Mouse (Mus musculus): ENCODE measurements around the gene 1700029H14Rik. TPM values are rescaled to one million over a fixed set of nuclear protein-coding genes. Genes with fewer than 3 reads are reported as not detected.

The 1700029H14Rik gene
- total RNA-seq, 1 experiment: not detected

DNA sequence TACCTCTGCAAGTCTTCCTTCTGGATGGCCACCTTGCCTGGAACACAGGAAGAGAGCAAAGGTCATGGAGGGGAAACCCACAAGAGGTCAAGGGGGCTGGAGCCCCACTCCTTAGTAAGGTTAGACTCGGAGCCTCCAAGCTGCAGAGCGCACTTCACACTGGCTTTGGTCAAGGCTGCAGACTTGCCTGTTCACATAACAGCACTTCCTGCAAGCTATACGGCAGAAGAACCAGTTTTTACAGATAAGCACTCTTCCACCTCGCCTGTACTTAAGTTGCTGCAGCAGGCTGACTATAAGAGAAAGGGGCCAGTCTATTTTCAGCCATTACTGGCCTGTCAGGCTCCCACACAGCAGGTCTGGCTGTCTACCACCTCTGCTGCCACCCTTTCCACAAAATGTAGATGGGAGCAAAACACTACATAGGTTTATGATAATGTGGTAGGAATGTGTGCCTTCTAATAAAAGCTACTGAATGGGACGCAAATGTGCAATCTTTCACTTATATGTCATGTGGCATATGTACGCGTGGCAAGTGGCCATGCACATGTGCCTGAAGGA lies 43.7 kb upstream of the 1700029H14Rik start:
- no peak overlapping the region for H3K27ac ChIP-seq (ENCODE audit: insufficient read depth, low read depth, low read length, poor library complexity, severe bottlenecking)
- no peaks in the 10 kb centered on the region for H3K4me1 ChIP-seq (ENCODE audit: control insufficient read depth in 2 of 2, insufficient read depth in 2 of 2, low read length in 2 of 2, poor library complexity in 1 of 2)
- H3K9ac ChIP-seq (ENCODE audit: insufficient read depth, low read depth, low read length, poor library complexity, severe bottlenecking): no peak overlapping the region
- H3K9me3 ChIP-seq (ENCODE audit: control insufficient read depth, insufficient read depth, low read depth, low read length): no peaks in the 10 kb centered on the region
- no peak for DNase-seq (ENCODE audit: low read depth, low spot score)
- in situ Hi-C loops (cut with MboI; ENCODE audit: low sequenced_read_pairs in 2 of 2, unreplicated experiment in 2 of 2): no loop called here
- no peak overlapping the region for H3K4me3 ChIP-seq (ENCODE audit: insufficient read depth in 1 of 2, low read depth in 1 of 2, low read length in 2 of 2, poor library complexity in 1 of 2, severe bottlenecking in 1 of 2)
- no peaks in the 10 kb centered on the region for H3K36me3 ChIP-seq (ENCODE audit: control insufficient read depth, insufficient read depth, low read length, poor library complexity, severe bottlenecking)
- TF ChIP-seq ZC3H11A (IDR thresholded peaks at IDR 0.05; ENCODE audit: borderline replicate concordance, low read depth, low read length): no peak
- TF ChIP-seq CHD2 (IDR thresholded peaks at IDR 0.05; ENCODE audit: low read depth, low read length): no peak
- no peak for TF ChIP-seq MAFK (IDR thresholded peaks at IDR 0.05; ENCODE audit: insufficient read depth, low read depth, low read length)
- no peak for TF ChIP-seq HCFC1 (IDR thresholded peaks at IDR 0.05; ENCODE audit: borderline replicate concordance, insufficient read depth, low read length)
- TF ChIP-seq ZNF384 (IDR thresholded peaks at IDR 0.05; ENCODE audit: low read depth, low read length): no peak

DNA sequence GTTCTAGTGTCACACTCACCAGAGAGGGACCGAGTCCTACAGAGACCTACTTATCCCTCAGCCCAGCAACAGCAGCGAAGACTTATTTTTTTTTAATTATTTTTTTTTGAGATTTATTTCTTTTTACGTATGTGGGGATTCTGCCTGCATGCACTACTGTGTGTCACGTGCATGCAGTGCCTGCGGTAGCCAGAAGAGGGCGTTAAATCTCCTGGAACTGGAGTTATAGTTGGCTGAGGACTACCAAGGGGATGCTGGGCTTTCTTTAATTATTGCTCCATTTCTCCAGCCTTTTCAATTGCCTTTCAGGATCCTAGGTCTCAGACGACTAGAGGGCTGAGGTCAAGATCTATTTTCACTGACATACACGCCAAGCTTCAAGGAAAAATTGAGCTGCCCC lies 40.4 kb upstream of the 1700029H14Rik start:
- Histone ChIP-seq H3K4me3 (ENCODE audit: insufficient read depth in 1 of 2, low read depth in 1 of 2, low read length in 2 of 2, poor library complexity in 1 of 2, severe bottlenecking in 1 of 2) (peak overlapping the region in 1 of 2 experiments; percentile 22; a peak in 1 of 4 replicates), H3K9me3 (ENCODE audit: control insufficient read depth, insufficient read depth, low read depth, low read length) (no peaks in the 10 kb centered on the region), H3K36me3 (ENCODE audit: control insufficient read depth, insufficient read depth, low read length, poor library complexity, severe bottlenecking) (no peaks in the 10 kb centered on the region), H3K9ac (ENCODE audit: insufficient read depth, low read depth, low read length, poor library complexity, severe bottlenecking) (no peak overlapping the region), H3K4me1 (ENCODE audit: control insufficient read depth in 2 of 2, insufficient read depth in 2 of 2, low read length in 2 of 2, poor library complexity in 1 of 2) (peaks cover 0 to 4% of the 10 kb centered on the region in 2 experiments; a peak in 2 of 4 replicates), H3K27ac (ENCODE audit: insufficient read depth, low read depth, low read length, poor library complexity, severe bottlenecking) (no peak overlapping the region)
- in situ Hi-C loops (cut with MboI; ENCODE audit: low sequenced_read_pairs in 2 of 2, unreplicated experiment in 2 of 2): no loop called here
- DNase-seq (ENCODE audit: low read depth, low spot score): peak; percentile 47
- no peak for TF ChIP-seq HCFC1 (IDR thresholded peaks at IDR 0.05; ENCODE audit: borderline replicate concordance, insufficient read depth, low read length)
- TF ChIP-seq ZC3H11A (IDR thresholded peaks at IDR 0.05; ENCODE audit: borderline replicate concordance, low read depth, low read length): no peak
- no peak for TF ChIP-seq ZNF384 (IDR thresholded peaks at IDR 0.05; ENCODE audit: low read depth, low read length)
- TF ChIP-seq MAFK (IDR thresholded peaks at IDR 0.05; ENCODE audit: insufficient read depth, low read depth, low read length): no peak
- TF ChIP-seq CHD2 (IDR thresholded peaks at IDR 0.05; ENCODE audit: low read depth, low read length): no peak

DNA sequence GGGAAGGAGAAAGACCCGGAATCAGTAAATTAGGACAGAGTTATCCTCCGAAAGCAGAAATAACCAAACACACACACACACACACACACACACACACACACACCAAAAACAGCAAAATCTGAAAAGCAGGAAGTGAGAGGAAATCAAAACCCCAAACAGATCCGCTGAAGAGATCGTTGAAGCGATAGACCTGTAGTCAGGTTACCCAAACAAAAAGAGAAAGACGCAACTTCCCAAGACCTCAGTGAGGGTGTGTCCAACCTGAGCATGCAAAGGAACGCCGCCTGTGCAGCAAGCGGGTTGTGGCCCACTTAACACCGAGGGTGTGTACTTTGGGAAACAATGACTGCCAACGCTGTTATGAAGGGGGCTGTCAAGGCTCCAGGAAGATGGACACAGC lies 38.9 kb upstream of the 1700029H14Rik start:
- in situ Hi-C loops (cut with MboI; ENCODE audit: low sequenced_read_pairs in 2 of 2, unreplicated experiment in 2 of 2): no loop called here
- H3K4me1 ChIP-seq (ENCODE audit: control insufficient read depth in 2 of 2, insufficient read depth in 2 of 2, low read length in 2 of 2, poor library complexity in 1 of 2): peaks cover 0 to 4% of the 10 kb centered on the region in 2 experiments; a peak in 2 of 4 replicates
- no peaks in the 10 kb centered on the region for H3K9me3 ChIP-seq (ENCODE audit: control insufficient read depth, insufficient read depth, low read depth, low read length)
- TF ChIP-seq CHD2 (IDR thresholded peaks at IDR 0.05; ENCODE audit: low read depth, low read length): no peak
- TF ChIP-seq HCFC1 (IDR thresholded peaks at IDR 0.05; ENCODE audit: borderline replicate concordance, insufficient read depth, low read length): no peak
- no peak for TF ChIP-seq ZNF384 (IDR thresholded peaks at IDR 0.05; ENCODE audit: low read depth, low read length)
- no peak for TF ChIP-seq MAFK (IDR thresholded peaks at IDR 0.05; ENCODE audit: insufficient read depth, low read depth, low read length)
- no peak for TF ChIP-seq ZC3H11A (IDR thresholded peaks at IDR 0.05; ENCODE audit: borderline replicate concordance, low read depth, low read length)
- H3K4me3 ChIP-seq (ENCODE audit: insufficient read depth in 1 of 2, low read depth in 1 of 2, low read length in 2 of 2, poor library complexity in 1 of 2, severe bottlenecking in 1 of 2): no peak overlapping the region
- no peak overlapping the region for H3K9ac ChIP-seq (ENCODE audit: insufficient read depth, low read depth, low read length, poor library complexity, severe bottlenecking)
- H3K36me3 ChIP-seq (ENCODE audit: control insufficient read depth, insufficient read depth, low read length, poor library complexity, severe bottlenecking): no peaks in the 10 kb centered on the region
- no peak overlapping the region for H3K27ac ChIP-seq (ENCODE audit: insufficient read depth, low read depth, low read length, poor library complexity, severe bottlenecking)
- DNase-seq (ENCODE audit: low read depth, low spot score): no peak

DNA sequence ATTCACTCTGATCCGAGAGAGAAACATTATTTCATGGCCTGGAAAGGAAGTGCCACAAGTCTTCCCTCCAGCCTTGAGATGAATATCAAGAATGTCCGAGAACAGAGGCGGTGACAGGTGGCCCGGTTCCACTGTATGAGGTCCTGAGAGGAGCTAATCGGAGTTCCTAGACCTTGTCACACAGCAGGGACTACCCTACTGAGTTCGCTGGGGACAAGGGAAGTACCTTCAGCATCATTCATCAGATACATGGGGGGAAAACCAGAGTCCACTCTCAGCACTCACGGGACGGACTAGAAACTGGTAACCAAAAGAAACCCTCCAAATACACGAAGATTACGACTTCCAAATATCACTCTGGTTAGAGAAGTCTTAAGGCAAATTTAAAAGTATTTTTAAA lies 38.5 kb upstream of the 1700029H14Rik start:
- Histone ChIP-seq H3K9ac (ENCODE audit: insufficient read depth, low read depth, low read length, poor library complexity, severe bottlenecking) (no peak overlapping the region), H3K36me3 (ENCODE audit: control insufficient read depth, insufficient read depth, low read length, poor library complexity, severe bottlenecking) (no peaks in the 10 kb centered on the region), H3K9me3 (ENCODE audit: control insufficient read depth, insufficient read depth, low read depth, low read length) (no peaks in the 10 kb centered on the region), H3K27ac (ENCODE audit: insufficient read depth, low read depth, low read length, poor library complexity, severe bottlenecking) (no peak overlapping the region), H3K4me1 (ENCODE audit: control insufficient read depth in 2 of 2, insufficient read depth in 2 of 2, low read length in 2 of 2, poor library complexity in 1 of 2) (peaks cover 0 to 4% of the 10 kb centered on the region in 2 experiments; a peak in 2 of 4 replicates), H3K4me3 (ENCODE audit: insufficient read depth in 1 of 2, low read depth in 1 of 2, low read length in 2 of 2, poor library complexity in 1 of 2, severe bottlenecking in 1 of 2) (no peak overlapping the region)
- in situ Hi-C loops (cut with MboI; ENCODE audit: low sequenced_read_pairs in 2 of 2, unreplicated experiment in 2 of 2): no loop called here
- no peak for TF ChIP-seq CHD2 (IDR thresholded peaks at IDR 0.05; ENCODE audit: low read depth, low read length)
- no peak for TF ChIP-seq ZNF384 (IDR thresholded peaks at IDR 0.05; ENCODE audit: low read depth, low read length)
- TF ChIP-seq ZC3H11A (IDR thresholded peaks at IDR 0.05; ENCODE audit: borderline replicate concordance, low read depth, low read length): no peak
- DNase-seq (ENCODE audit: low read depth, low spot score): no peak

DNA sequence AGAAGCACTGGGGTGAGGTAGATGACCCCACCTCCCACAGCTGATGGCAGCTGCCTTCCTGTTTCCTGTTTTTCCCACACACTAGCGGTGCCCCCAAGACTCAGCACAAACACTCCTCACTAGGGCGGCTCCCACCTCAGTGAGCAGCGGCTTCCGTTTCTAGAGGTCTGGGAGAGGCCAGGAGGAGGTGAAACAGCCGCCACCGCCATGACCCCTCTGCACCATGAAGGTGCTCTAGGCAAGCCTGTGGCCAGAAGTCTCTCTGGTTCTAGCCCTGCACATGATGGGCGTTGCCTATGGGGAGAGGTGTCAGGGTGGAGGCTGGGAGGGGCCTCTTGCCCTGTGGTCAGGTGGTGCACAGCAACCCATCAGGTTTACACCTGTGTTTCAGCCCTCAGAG lies 37.9 kb upstream of the 1700029H14Rik start:
- in situ Hi-C loops (cut with MboI; ENCODE audit: low sequenced_read_pairs in 2 of 2, unreplicated experiment in 2 of 2): no loop called here
- Histone ChIP-seq H3K9ac (ENCODE audit: insufficient read depth, low read depth, low read length, poor library complexity, severe bottlenecking) (no peak overlapping the region), H3K4me1 (ENCODE audit: control insufficient read depth in 2 of 2, insufficient read depth in 2 of 2, low read length in 2 of 2, poor library complexity in 1 of 2) (peaks cover 0 to 4% of the 10 kb centered on the region in 2 experiments; a peak in 2 of 4 replicates), H3K27ac (ENCODE audit: insufficient read depth, low read depth, low read length, poor library complexity, severe bottlenecking) (no peak overlapping the region), H3K36me3 (ENCODE audit: control insufficient read depth, insufficient read depth, low read length, poor library complexity, severe bottlenecking) (no peaks in the 10 kb centered on the region), H3K4me3 (ENCODE audit: insufficient read depth in 1 of 2, low read depth in 1 of 2, low read length in 2 of 2, poor library complexity in 1 of 2, severe bottlenecking in 1 of 2) (no peak overlapping the region), H3K9me3 (ENCODE audit: control insufficient read depth, insufficient read depth, low read depth, low read length) (no peaks in the 10 kb centered on the region)
- TF ChIP-seq HCFC1 (IDR thresholded peaks at IDR 0.05; ENCODE audit: borderline replicate concordance, insufficient read depth, low read length) (no peak), CHD2 (IDR thresholded peaks at IDR 0.05; ENCODE audit: low read depth, low read length) (no peak), ZC3H11A (IDR thresholded peaks at IDR 0.05; ENCODE audit: borderline replicate concordance, low read depth, low read length) (no peak), MAFK (IDR thresholded peaks at IDR 0.05; ENCODE audit: insufficient read depth, low read depth, low read length) (no peak), ZNF384 (IDR thresholded peaks at IDR 0.05; ENCODE audit: low read depth, low read length) (no peak)
- DNase-seq (ENCODE audit: low read depth, low spot score): no peak

All from ES-E14 (cell line).